Mouse (Mus musculus): ENCODE data around the gene Clec10a.

- TF ChIP-seq CTCF (IDR thresholded peaks at IDR 0.05; ENCODE audit: insufficient read depth, low read depth, low read length) (no peak), POLR2A (IDR thresholded peaks at IDR 0.05; ENCODE audit: insufficient read depth, low read depth, low read length) (no peak)
Measured at GRCm38 (mm10) chr11:70165972-70166921, 10.2 kb downstream of the Clec10a start.
